Mouse (Mus musculus) kidney, embryonic 16.5 days (tissue): Measurements from ENCODE around the gene Zbtb43. TPM values are rescaled to one million over a fixed set of nuclear protein-coding genes. Genes with fewer than 3 reads are reported as not detected.

ENCODE experiments used
- ATAC-seq: fragments of 200-750 bp; cut with Nextera tagmentation; 2 replicates; pipeline ENCODE4 v1.8.0; 2017; ENCODE audit warnings: moderate TSS enrichment; ENCODE audit not compliant: low FRiP score, low TSS enrichment
- H3K27ac ChIP-seq: fragments of 300-500 bp; sonication (generic); 2 replicates; pipeline ENCODE4 v1.5.1; 2014; ENCODE audit warnings: low read length
- H3K27me3 ChIP-seq: fragments of 300-500 bp; sonication (generic); 2 replicates; pipeline ENCODE4 v1.6.1; 2014; ENCODE audit warnings: low read length, control low read depth, mixed read lengths; ENCODE audit not compliant: insufficient read depth
- H3K36me3 ChIP-seq: fragments of 300-500 bp; sonication (generic); 2 replicates; pipeline ENCODE4 v1.6.1; 2014; ENCODE audit warnings: low read length, control low read depth, mixed read lengths; ENCODE audit not compliant: insufficient read depth
- H3K4me1 ChIP-seq: fragments of 300-500 bp; sonication (generic); 2 replicates; pipeline ENCODE4 v1.6.1; 2014; ENCODE audit warnings: low read length, control low read depth, mixed read lengths; ENCODE audit not compliant: insufficient read depth
- H3K4me2 ChIP-seq: fragments of 300-500 bp; sonication (generic); replicated peaks from 2 replicates; pipeline ENCODE4 v1.6.1; 2014; ENCODE audit warnings: low read depth, low read length
- H3K4me3 ChIP-seq: fragments of 300-500 bp; sonication (generic); 2 replicates; pipeline ENCODE4 v1.5.1; 2014; ENCODE audit warnings: mild to moderate bottlenecking, low read length
- H3K9ac ChIP-seq: fragments of 300-500 bp; sonication (generic); replicated peaks from 2 replicates; pipeline ENCODE4 v1.6.1; 2014; ENCODE audit warnings: low read length
- H3K9me3 ChIP-seq: fragments of 300-500 bp; sonication (generic); 2 replicates; pipeline ENCODE4 v1.6.1; 2016; ENCODE audit warnings: low read length, control low read depth
- WGBS: fragments of 180-500 bp; shearing (Covaris S2); extraction: QIAGEN DNeasy Blood & Tissue Kit; methylation state at CpG from one replicate; pipeline ENCODE4 v1.1.7; 2014; 5-methylcytosine and 5-hydroxymethylcytosine counted together
- polyA plus RNA-seq: library from polyadenylated mRNA; unstranded; fragments of >200 nt; fragmentation: Nextera tagmentation; extraction: Ambion mirVana; gene quantifications from 2 replicates; pipeline ENCODE4 v1.2.1, GENCODE M21; 2015

Zbtb43 gene
- polyA plus RNA-seq, 1 experiment from 2014 or later = 17.7 TPM

DNA sequence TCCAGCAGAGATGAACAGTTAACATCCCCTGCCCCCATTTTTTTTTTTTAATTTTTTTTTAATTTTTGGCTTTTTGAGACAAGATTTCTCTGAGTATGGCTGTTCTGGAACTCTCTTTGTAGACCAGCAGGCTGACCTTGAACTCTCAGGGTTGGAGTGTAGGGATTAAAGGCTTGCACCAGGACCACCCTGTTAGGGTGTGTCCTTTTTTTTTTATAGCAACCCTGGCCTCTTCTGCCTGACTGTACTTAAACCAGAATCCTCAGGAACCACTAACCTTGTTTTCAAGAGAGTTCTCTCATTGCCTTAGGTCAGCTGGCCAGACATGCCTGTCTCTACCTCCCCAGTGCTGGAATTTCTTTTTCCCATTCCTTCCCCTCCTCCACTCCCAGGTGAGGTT, 23.5 kb downstream of the Zbtb43 start:
- Histone ChIP-seq H3K4me3 (no peak overlapping the region), H3K4me1 (peaks cover under 1% of the 10 kb centered on the region; the same call in 1 of the 2 replicates), H3K9ac (no peak overlapping the region), H3K27ac (no peak overlapping the region), H3K36me3 (peaks cover 12% of the 10 kb centered on the region), H3K27me3 (no peaks in the 10 kb centered on the region), H3K4me2 (no peak overlapping the region), H3K9me3 (no peaks in the 10 kb centered on the region)
- no peak for ATAC-seq

DNA sequence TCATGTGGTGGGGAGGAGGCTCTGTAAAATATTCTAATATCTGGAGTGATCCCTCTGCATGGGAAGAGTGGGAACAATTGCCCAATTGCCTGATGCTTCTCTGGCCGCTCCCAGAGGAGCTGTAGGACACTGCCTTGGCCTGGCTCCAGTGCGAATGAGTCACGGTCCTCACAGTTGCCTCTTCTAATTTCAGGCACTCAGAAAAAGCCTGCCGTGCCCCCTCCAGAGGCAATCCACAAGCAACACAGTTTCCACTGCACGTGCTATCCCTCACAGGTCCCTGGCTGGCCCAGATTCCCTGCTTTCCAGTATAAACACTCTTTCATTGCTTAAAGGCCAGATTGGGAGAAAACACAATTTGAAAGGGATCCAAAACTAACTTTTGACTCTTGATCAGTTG, 24.0 kb downstream of the Zbtb43 start:
- no peak overlapping the region for H3K4me3 ChIP-seq
- H3K9ac ChIP-seq = no peak overlapping the region
- H3K4me1 ChIP-seq = peaks cover 6% of the 10 kb centered on the region; the same call in 1 of the 2 replicates
- H3K9me3 ChIP-seq = no peaks in the 10 kb centered on the region
- WGBS = 67% methylated on average over 5 of the region's 5 CpGs
- peaks cover 7% of the 10 kb centered on the region for H3K36me3 ChIP-seq
- no peak overlapping the region for H3K27ac ChIP-seq
- no peak overlapping the region for H3K4me2 ChIP-seq
- ATAC-seq = no peak
- H3K27me3 ChIP-seq = no peaks in the 10 kb centered on the region

DNA sequence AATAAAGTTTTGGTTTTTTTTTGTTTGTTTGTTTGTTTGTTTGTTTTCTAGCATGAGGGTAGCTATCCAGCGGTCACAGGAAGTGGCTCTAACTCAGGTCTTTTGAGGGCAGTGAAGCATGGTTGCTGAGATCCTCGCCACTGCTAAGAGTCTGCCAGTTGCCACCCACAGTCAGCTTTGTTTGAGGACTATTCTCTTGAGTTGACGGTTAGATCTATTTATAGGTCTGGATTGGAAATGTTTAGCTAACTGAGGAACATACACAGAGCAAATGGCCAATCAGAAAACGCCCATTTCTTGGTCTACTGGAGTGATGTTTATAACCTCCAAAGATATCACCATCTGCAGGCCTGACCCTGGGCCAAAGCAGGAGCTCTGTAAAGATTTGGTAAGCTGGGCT, 25.7 kb downstream of the Zbtb43 start:
- H3K27ac ChIP-seq = no peak overlapping the region
- WGBS = 64% methylated on average over 4 of the region's 4 CpGs
- no peak overlapping the region for H3K4me3 ChIP-seq
- no peaks in the 10 kb centered on the region for H3K9me3 ChIP-seq
- H3K4me2 ChIP-seq = no peak overlapping the region
- H3K36me3 ChIP-seq = no peaks in the 10 kb centered on the region
- H3K9ac ChIP-seq = no peak overlapping the region
- no peak for ATAC-seq
- peaks cover 8% of the 10 kb centered on the region; the same call in 1 of the 2 replicates for H3K4me1 ChIP-seq
- H3K27me3 ChIP-seq = no peaks in the 10 kb centered on the region

DNA sequence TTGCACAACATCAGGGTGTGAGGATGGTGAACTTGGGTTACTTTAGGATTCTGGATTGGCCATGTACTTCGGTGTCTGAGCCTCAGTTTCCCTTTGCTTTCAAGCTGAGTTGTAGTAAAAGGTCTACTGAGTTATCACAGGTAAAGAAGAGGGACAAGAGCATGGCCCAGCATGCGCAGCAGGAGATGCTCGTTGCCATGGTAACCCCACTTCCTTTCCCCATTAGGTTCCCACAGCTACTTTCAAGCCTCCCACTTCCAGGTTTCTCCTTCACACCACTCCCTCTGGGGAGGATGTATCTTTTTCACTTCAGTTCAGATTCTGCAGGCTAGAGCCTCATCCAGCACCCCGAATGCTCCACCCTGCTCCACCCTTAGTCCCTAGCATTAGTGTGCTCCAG, 27.5 kb downstream of the Zbtb43 start:
- Histone ChIP-seq H3K9me3 (no peaks in the 10 kb centered on the region), H3K4me1 (peaks cover 16% of the 10 kb centered on the region), H3K27me3 (no peaks in the 10 kb centered on the region), H3K9ac (no peak overlapping the region), H3K4me3 (no peak overlapping the region), H3K4me2 (no peak overlapping the region), H3K27ac (no peak overlapping the region), H3K36me3 (no peaks in the 10 kb centered on the region)
- 33% methylated on average over 4 of the region's 4 CpGs for WGBS
- ATAC-seq = no peak

DNA sequence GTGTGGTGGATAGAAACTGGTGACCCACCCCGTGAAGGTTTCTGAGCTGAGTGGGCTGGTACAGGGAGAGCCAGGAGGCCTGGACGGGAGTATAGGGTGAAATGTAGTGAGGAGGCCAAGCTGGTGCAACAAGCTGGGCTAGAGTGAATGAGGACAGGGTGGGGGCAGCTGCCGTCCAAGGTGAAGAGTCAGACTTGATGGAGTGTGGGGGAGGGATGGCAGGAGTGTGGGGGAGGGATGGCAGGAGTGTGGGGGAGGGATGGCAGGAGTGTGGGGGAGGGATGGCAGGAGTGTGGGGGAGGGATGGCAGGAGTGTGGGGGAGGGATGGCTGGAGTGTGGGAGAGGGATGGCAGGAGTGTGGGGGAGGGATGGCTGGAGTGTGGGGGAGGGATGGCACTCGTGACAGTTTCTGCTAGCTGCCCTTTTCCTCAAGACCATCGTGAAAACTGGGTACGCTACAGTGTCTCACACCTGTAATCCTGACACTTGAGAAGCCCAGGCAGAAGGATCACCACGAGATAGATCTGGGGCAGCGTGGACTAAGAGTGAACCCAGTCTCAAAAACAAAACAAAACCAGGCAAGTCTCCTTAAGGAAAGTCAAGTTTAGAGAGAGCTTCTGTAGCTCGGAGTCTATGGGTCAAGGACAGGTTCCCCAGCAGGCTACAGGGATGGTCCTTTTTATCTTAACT, 28.2 kb downstream of the Zbtb43 start:
- no peak overlapping the region for H3K4me2 ChIP-seq
- ATAC-seq = no peak
- peaks cover 19% of the 10 kb centered on the region for H3K4me1 ChIP-seq
- no peaks in the 10 kb centered on the region; the same call in 1 of the 2 replicates for H3K27me3 ChIP-seq
- 15% methylated on average over 9 of the region's 9 CpGs for WGBS
- H3K9ac ChIP-seq = no peak overlapping the region
- H3K4me3 ChIP-seq = no peak overlapping the region
- no peaks in the 10 kb centered on the region for H3K36me3 ChIP-seq
- no peaks in the 10 kb centered on the region for H3K9me3 ChIP-seq
- 0 out of 2 replicates have a peak overlapping the region, but pooled peaks have one; percentile 31 for H3K27ac ChIP-seq

DNA sequence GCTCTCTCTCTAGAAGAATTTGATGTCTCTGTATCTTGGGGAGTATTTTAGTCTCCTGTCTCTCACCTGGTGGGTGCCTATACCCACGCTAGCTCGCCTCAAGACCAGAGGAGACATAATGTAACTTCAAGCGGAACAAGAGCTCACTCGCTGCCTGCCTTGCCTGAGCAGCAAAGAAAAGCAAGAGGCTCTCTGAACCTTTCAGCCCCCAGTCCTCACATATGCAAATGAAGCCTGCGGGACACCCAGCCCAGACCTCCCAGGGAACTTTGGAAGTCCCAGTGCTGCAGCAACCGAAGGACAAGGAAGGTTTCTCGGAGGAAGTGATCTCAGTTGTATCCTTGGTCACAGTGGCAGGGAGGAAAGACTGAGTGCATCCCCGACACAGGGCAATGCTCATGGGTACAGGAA, 28.9 kb downstream of the Zbtb43 start:
- Histone ChIP-seq H3K4me2 (peak overlapping the region; percentile 16; the same call in 1 of the 2 replicates), H3K27ac (0 out of 2 replicates have a peak overlapping the region, but pooled peaks have one; percentile 31), H3K9ac (no peak overlapping the region), H3K4me1 (peaks cover 19% of the 10 kb centered on the region), H3K36me3 (no peaks in the 10 kb centered on the region), H3K27me3 (no peaks in the 10 kb centered on the region; the same call in 1 of the 2 replicates), H3K9me3 (no peaks in the 10 kb centered on the region), H3K4me3 (no peak overlapping the region)
- ATAC-seq = no peak
- 14% methylated on average over 8 of the region's 8 CpGs for WGBS

DNA sequence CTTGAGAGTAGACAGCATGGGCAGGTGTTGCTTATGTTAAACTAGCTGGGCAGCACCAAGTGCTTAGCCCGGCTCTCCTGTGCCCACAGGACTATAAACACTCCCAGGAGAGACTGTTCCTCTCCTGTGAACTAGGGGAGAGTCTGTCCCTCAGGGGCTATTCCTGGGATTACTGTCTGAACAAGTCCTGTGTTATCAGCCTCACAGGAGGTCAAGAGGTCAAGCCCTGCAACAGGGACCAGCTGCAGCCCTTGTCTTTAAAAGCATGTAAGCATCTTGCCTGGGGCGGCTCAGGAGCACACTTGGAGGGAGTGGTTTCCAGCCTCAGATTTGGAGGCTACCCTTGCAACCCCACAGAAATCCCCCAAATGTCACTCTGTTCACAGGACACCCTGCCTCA, 30.0 kb downstream of the Zbtb43 start:
- no peaks in the 10 kb centered on the region; the same call in 1 of the 2 replicates for H3K27me3 ChIP-seq
- no peaks in the 10 kb centered on the region for H3K36me3 ChIP-seq
- no peaks in the 10 kb centered on the region for H3K9me3 ChIP-seq
- H3K4me1 ChIP-seq = peaks cover 19% of the 10 kb centered on the region
- no peak overlapping the region for H3K4me2 ChIP-seq
- 45% methylated on average over 2 of the region's 2 CpGs for WGBS
- ATAC-seq = no peak
- H3K4me3 ChIP-seq = no peak overlapping the region
- H3K9ac ChIP-seq = no peak overlapping the region
- no peak overlapping the region for H3K27ac ChIP-seq

DNA sequence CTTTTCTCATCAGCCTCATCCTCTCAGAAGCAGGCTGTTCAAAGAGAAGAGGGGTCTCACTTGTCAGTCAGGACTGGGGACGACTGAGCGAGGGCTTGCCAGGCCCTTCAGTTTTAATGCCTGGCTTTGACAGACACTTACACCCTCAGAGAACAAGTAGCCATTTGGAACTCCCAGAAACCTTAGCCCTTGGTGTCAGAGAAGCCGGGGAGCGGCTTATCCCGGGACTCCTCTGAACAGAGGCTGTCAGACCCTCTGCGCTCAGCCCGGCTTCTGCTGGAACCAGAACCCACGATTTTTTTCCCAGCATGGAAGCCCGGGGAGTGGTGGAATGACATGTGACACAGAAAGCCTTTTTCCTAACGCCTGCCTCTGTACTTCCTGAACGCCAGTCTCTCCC, 31.2 kb downstream of the Zbtb43 start:
- Histone ChIP-seq H3K27ac (no peak overlapping the region), H3K4me1 (peaks cover 19% of the 10 kb centered on the region), H3K4me2 (no peak overlapping the region), H3K27me3 (no peaks in the 10 kb centered on the region; the same call in 1 of the 2 replicates), H3K9me3 (no peaks in the 10 kb centered on the region), H3K9ac (no peak overlapping the region), H3K36me3 (no peaks in the 10 kb centered on the region), H3K4me3 (no peak overlapping the region)
- 49% methylated on average over 11 of the region's 11 CpGs for WGBS
- no peak for ATAC-seq

DNA sequence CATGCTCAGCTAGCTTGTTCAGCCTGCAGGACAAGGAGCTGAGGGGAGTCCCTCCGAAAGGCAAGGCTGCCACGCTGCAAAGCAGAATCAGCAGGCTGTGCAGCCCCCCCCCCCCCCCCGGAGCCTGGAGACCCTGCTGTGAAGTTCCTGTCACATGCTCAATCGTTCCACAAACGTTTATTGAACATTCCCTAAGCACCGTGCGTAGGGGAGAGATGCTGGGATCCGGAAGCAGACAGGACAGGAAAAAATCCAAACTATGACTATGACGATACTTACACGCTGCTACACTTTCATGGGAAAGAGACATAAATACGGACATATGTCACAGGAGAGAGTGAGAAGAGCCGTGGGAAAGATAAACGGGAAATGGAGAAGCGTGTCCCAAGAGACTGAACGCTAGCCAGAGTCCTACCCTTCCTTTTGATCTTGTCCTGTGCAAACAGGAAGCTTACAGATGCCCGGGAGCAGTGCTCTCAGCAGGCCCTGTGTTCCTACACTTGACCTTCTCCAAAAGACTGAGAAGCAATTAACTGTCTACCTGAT, 32.3 kb downstream of the Zbtb43 start:
- H3K9ac ChIP-seq = peak overlapping the region; percentile 42
- no peaks in the 10 kb centered on the region for H3K36me3 ChIP-seq
- H3K4me3 ChIP-seq = peak overlapping the region; percentile 18; the same call in 1 of the 2 replicates
- peaks cover 22% of the 10 kb centered on the region for H3K4me1 ChIP-seq
- H3K9me3 ChIP-seq = no peaks in the 10 kb centered on the region
- no peak overlapping the region for H3K27ac ChIP-seq
- WGBS = 2% methylated on average over 16 of the region's 16 CpGs
- peak overlapping the region; percentile 45 for H3K4me2 ChIP-seq
- no peaks in the 10 kb centered on the region; the same call in 1 of the 2 replicates for H3K27me3 ChIP-seq
- no peak for ATAC-seq

DNA sequence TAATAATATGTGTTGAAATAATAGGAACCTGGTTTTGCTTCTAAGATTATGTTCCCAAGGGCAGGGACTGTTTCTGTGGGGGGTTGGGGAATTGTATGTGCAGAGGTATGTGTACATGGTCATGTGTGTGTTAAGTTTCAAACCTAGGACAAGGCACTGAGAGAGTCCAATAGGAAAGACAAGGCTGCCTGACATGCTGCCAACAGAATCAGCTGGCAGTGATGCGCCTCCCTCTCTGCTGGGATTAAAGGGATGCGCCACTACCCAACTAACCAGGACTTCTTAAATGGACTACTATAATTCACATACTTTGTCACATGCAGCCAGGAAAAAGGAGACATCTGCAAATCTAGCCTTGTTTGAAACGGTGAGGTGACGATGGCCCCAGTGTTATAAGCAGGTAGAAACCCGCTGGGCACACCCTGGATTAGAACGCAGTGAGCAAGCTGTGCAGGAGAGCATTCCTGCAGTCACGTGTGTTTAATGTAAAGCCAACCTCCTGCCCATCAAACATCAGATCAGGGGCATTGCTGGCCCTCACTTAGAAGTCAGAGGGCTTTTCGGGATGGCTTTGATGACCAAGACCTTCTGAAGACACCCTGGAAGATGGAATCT, 33.2 kb downstream of the Zbtb43 start:
- WGBS = 53% methylated on average over 8 of the region's 8 CpGs
- H3K4me2 ChIP-seq = no peak overlapping the region
- peaks cover 26% of the 10 kb centered on the region for H3K4me1 ChIP-seq
- ATAC-seq = no peak
- H3K9ac ChIP-seq = no peak overlapping the region
- no peak overlapping the region for H3K27ac ChIP-seq
- no peak overlapping the region for H3K4me3 ChIP-seq
- no peaks in the 10 kb centered on the region; the same call in 1 of the 2 replicates for H3K27me3 ChIP-seq
- H3K9me3 ChIP-seq = no peaks in the 10 kb centered on the region
- no peaks in the 10 kb centered on the region for H3K36me3 ChIP-seq
